ENCODE assay signal across 31 mouse cellular contexts in genomic region chr1:151615625-151616024, GRCm38 (mm10).
"Had no signal": no experiment of that assay in that cellular context is flagged by ENCODE, and none has a peak within 500 bp of the region (broad histone marks: within the 10 kb centered on the region; RNA-seq: fewer than 3 reads in every experiment).

No protein-coding gene starts in this region.

- H3K4me2 ChIP-seq: limb, embryonic 12.5 days; limb, embryonic 13.5 days; limb, embryonic 15.5 days; liver, embryonic 11.5 days; liver, embryonic 13.5 days; lung, embryonic 14.5 days; lung, embryonic 15.5 days; midbrain, embryonic 11.5 days; midbrain, embryonic 12.5 days; midbrain, embryonic 13.5 days; midbrain, embryonic 15.5 days; neural tube, embryonic 12.5 days had no signal

- H3K4me1 ChIP-seq: limb, embryonic 10.5 days; limb, embryonic 12.5 days; limb, embryonic 15.5 days; midbrain, embryonic 10.5 days; midbrain, embryonic 12.5 days; midbrain, embryonic 13.5 days; midbrain, embryonic 15.5 days; neural tube, embryonic 12.5 days had no signal

- DNase-seq: left cerebral cortex, postnatal 4 days; liver; liver, embryonic 13.5 days; liver, postnatal 0 days; lung, adult 18-20 months; lung, adult 2 months; lung, embryonic 14.5 days; lung, postnatal 10 days; lung, postnatal 14 days; lung, postnatal 36 days; lung, postnatal 4 days had no signal

- ATAC-seq: liver, embryonic 12.5 days; liver, postnatal 0 days; lung, postnatal 0 days; midbrain, embryonic 13.5 days; midbrain, embryonic 15.5 days; midbrain, embryonic 16.5 days had no signal

- H3K27me3 ChIP-seq: limb, embryonic 12.5 days; limb, embryonic 13.5 days; limb, embryonic 15.5 days; liver, embryonic 12.5 days; liver, embryonic 13.5 days; liver, embryonic 15.5 days; lung, embryonic 15.5 days; midbrain, embryonic 12.5 days; midbrain, embryonic 13.5 days; midbrain, embryonic 15.5 days; neural tube, embryonic 12.5 days had no signal

- H3K4me3 ChIP-seq: limb, embryonic 10.5 days; limb, embryonic 12.5 days; limb, embryonic 13.5 days; limb, embryonic 15.5 days; liver, embryonic 12.5 days; liver, embryonic 13.5 days; liver, embryonic 15.5 days; lung, embryonic 15.5 days; megakaryocyte, embryonic 14.5 days; midbrain, embryonic 10.5 days; midbrain, embryonic 12.5 days; midbrain, embryonic 13.5 days; midbrain, embryonic 15.5 days; myocyte; neural tube, embryonic 12.5 days had no signal

- H3K9ac ChIP-seq: limb, embryonic 12.5 days; limb, embryonic 13.5 days; limb, embryonic 15.5 days; liver, embryonic 12.5 days; liver, embryonic 13.5 days; liver, embryonic 14.5 days; liver, embryonic 15.5 days; liver, postnatal 0 days; lung, embryonic 14.5 days; lung, embryonic 15.5 days; midbrain, embryonic 12.5 days; midbrain, embryonic 13.5 days; midbrain, embryonic 15.5 days; neural tube, embryonic 12.5 days had no signal

- H3K36me3 ChIP-seq: limb, embryonic 10.5 days; limb, embryonic 12.5 days; limb, embryonic 13.5 days; limb, embryonic 15.5 days; liver, embryonic 12.5 days; liver, embryonic 13.5 days; liver, embryonic 15.5 days; lung, embryonic 15.5 days; midbrain, embryonic 10.5 days; midbrain, embryonic 12.5 days; midbrain, embryonic 13.5 days; midbrain, embryonic 15.5 days; neural tube, embryonic 12.5 days had no signal

- H3K9me3 ChIP-seq: limb, embryonic 10.5 days; limb, embryonic 12.5 days; limb, embryonic 13.5 days; limb, embryonic 15.5 days; liver, embryonic 12.5 days; liver, embryonic 13.5 days; liver, embryonic 15.5 days; lung, embryonic 15.5 days; midbrain, embryonic 10.5 days; midbrain, embryonic 12.5 days; midbrain, embryonic 13.5 days; midbrain, embryonic 15.5 days; neural tube, embryonic 12.5 days had no signal

- H3K27ac ChIP-seq: limb, embryonic 10.5 days; limb, embryonic 12.5 days; limb, embryonic 13.5 days; limb, embryonic 15.5 days; liver, embryonic 13.5 days; liver, embryonic 14.5 days; lung, embryonic 15.5 days; macrophage; midbrain, embryonic 10.5 days; midbrain, embryonic 12.5 days; midbrain, embryonic 13.5 days; midbrain, embryonic 15.5 days; neural tube, embryonic 12.5 days had no signal
